Mouse (Mus musculus): ENCODE measurements at regions not wholly inside any gene's neighbourhood (a gene's known extent, or its start where the extent isn't known, plus 50 kb on each side); places are given as distances from the start of the nearest gene placed in this dataset.

DNA sequence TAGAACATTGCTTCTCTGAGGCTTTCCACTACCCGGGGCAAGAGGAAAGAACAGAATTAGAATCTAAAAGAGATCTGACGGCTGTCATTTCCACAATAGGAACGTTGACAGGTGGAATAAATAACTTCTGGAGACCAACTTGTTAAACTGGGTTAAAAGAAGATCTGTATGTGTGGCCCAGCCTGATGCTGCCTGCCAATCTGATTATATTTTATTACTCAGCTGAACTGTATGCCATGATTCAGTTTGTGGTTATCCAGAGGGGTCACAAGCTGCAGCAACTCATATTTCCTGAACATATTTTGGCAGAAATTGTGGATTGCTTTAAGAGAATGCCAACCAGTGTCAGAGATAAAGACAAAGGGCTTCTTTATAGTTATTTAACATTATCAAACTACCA lies 224.5 kb upstream of the Pter start:
- TF ChIP-seq CTCF (IDR thresholded peaks at IDR 0.05; ENCODE audit: low read depth) (no peak), EP300 (optimal IDR thresholded peaks at IDR 0.05) (no peak)
